Mouse (Mus musculus) bone marrow, adult 2 months (tissue): ENCODE measurements at regions not wholly inside any gene's neighbourhood (a gene's known extent, or its start where the extent isn't known, plus 50 kb on each side); places are given as distances from the start of the nearest gene placed in this dataset.
"Not testable (repeated sequence)": the region's sequence is repeated elsewhere in the genome, so short reads cannot be mapped to it uniquely, and the experiment has no call there.

Experiments
- H3K27ac ChIP-seq: fragments of 200-500 bp; 2 replicates; pipeline ENCODE4 v1.5.1; 2012; ENCODE audit warnings: low read depth, mild to moderate bottlenecking, control low read depth, inconsistent platforms, low read length; ENCODE audit not compliant: control insufficient read depth, poor library complexity, insufficient read depth
- H3K4me1 ChIP-seq: fragments of 200-500 bp; 2 replicates; pipeline ENCODE4 v1.6.1; 2011; ENCODE audit warnings: low read length; ENCODE audit not compliant: control insufficient read depth, insufficient read depth
- H3K4me3 ChIP-seq: fragments of 200-500 bp; replicated peaks from 2 replicates; pipeline ENCODE3; 2011; ENCODE audit warnings: mild to moderate bottlenecking, low read depth, low read length, control low read depth; ENCODE audit not compliant: control insufficient read depth
- CTCF ChIP-seq: fragments of 200-500 bp; IDR thresholded peaks from 2 replicates; pipeline ENCODE4 v1.5.1; 2011; ENCODE audit warnings: low read length, control low read depth; ENCODE audit not compliant: control insufficient read depth, insufficient read depth
- POLR2A ChIP-seq: fragments of 200-500 bp; IDR thresholded peaks from 2 replicates; pipeline ENCODE4 v1.6.1; 2011; ENCODE audit warnings: low read depth, mild to moderate bottlenecking, control low read depth, low read length, borderline replicate concordance; ENCODE audit not compliant: control insufficient read depth
- WGBS: fragments of 180-500 bp; shearing (Covaris S2); methylation state at CpG from one replicate; pipeline ENCODE4 v1.1.7; 2018; 5-methylcytosine and 5-hydroxymethylcytosine counted together

GRCm38 (mm10) chr6:89169520-89169919 lies 192.9 kb downstream of the Plxna1 start:
- no peak overlapping the region for H3K27ac ChIP-seq
- 65% methylated on average over 2 of the region's 2 CpGs for WGBS
- no peak for TF ChIP-seq POLR2A
- TF ChIP-seq CTCF: no peak
- no peaks in the 10 kb centered on the region for H3K4me1 ChIP-seq
- H3K4me3 ChIP-seq: no peak overlapping the region

- not testable (repeated sequence) for H3K4me1 ChIP-seq, H3K4me3 ChIP-seq, H3K27ac ChIP-seq
- 94% methylated on average over 2 of the region's 7 CpGs for WGBS
Observed at GRCm38 (mm10) chr6:89184920-89185319, 177.5 kb downstream of the Plxna1 start.

GRCm38 (mm10) chr6:89200514-89201284 lies 161.7 kb downstream of the Plxna1 start:
- not testable (repeated sequence) for H3K27ac ChIP-seq, H3K4me3 ChIP-seq, H3K4me1 ChIP-seq
- 21% methylated on average over 19 of the region's 19 CpGs for WGBS

- no peak overlapping the region for H3K4me3 ChIP-seq
- WGBS: 55% methylated on average over 3 of the region's 3 CpGs
- no peak for TF ChIP-seq POLR2A
- TF ChIP-seq CTCF: no peak
- no peak overlapping the region for H3K27ac ChIP-seq
- no peaks in the 10 kb centered on the region for H3K4me1 ChIP-seq
Observed at GRCm38 (mm10) chr6:89215021-89215420, 147.4 kb downstream of the Plxna1 start.

- Histone ChIP-seq H3K4me1 (no peaks in the 10 kb centered on the region), H3K4me3 (no peak overlapping the region), H3K27ac (no peak overlapping the region)
- TF ChIP-seq CTCF (no peak), POLR2A (no peak)
- WGBS: 20% methylated on average over 27 of the region's 27 CpGs
Observed at GRCm38 (mm10) chr6:89235416-89236075, 126.9 kb downstream of the Plxna1 start.

- H3K27ac ChIP-seq: no peak overlapping the region
- 29% methylated on average over 8 of the region's 8 CpGs for WGBS
- no peaks in the 10 kb centered on the region for H3K4me1 ChIP-seq
- no peak overlapping the region for H3K4me3 ChIP-seq
- TF ChIP-seq POLR2A: no peak
- TF ChIP-seq CTCF: no peak
Observed at GRCm38 (mm10) chr6:89236226-89236625, 126.2 kb downstream of the Plxna1 start.

- Histone ChIP-seq H3K4me3 (no peak overlapping the region), H3K27ac (no peak overlapping the region), H3K4me1 (no peaks in the 10 kb centered on the region)
- no peak for TF ChIP-seq POLR2A
- TF ChIP-seq CTCF: no peak
- 66% methylated on average over 10 of the region's 10 CpGs for WGBS
Observed at GRCm38 (mm10) chr6:89236892-89237646, 125.4 kb downstream of the Plxna1 start.

- Histone ChIP-seq H3K4me3 (no peak overlapping the region), H3K27ac (no peak overlapping the region), H3K4me1 (no peaks in the 10 kb centered on the region)
- 73% methylated on average over 14 of the region's 14 CpGs for WGBS
- TF ChIP-seq POLR2A (no peak), CTCF (no peak)
Observed at GRCm38 (mm10) chr6:89238871-89239270, 123.5 kb downstream of the Plxna1 start.
